Mouse (Mus musculus) c-Kit-negative CD71-positive TER-119-positive erythroid progenitor cells, embryonic 14.5 days (primary cell): Measurements from ENCODE around the gene Xrcc5.
A peak's percentile ranks its signal among the peaks of the same experiment; 100 is the strongest.

Source experiments
- DNase-seq: peaks from one replicate; pipeline ENCODE4 v3.0.0-alpha.2; 2013; ENCODE audit warnings: low read depth, low spot score

Gene Xrcc5

GRCm38 (mm10) chr1:72307317-72307798 lies at the start of gene Xrcc5:
Xrcc5 (plus strand) TSS chr1:72307421.
- peak; percentile 85 for DNase-seq

- DNase-seq: no peak
Observed at GRCm38 (mm10) chr1:72263099-72263498, 44.1 kb upstream of the Xrcc5 start.

GRCm38 (mm10) chr1:72278085-72278484 lies 29.1 kb upstream of the Xrcc5 start:
- no peak for DNase-seq

GRCm38 (mm10) chr1:72282604-72283003 lies 24.6 kb upstream of the Xrcc5 start:
- no peak for DNase-seq

GRCm38 (mm10) chr1:72283992-72284485 lies 23.2 kb upstream of the Xrcc5 start, which contains the start of the genes Pecr and Tmem169:
Pecr (minus strand) TSS chr1:72284314.
Tmem169 (plus strand) TSS chr1:72284369.
- peak; percentile 70 for DNase-seq

GRCm38 (mm10) chr1:72284539-72284938 lies 22.7 kb upstream of the Xrcc5 start:
- no peak for DNase-seq

GRCm38 (mm10) chr1:72286904-72287303 lies 20.3 kb upstream of the Xrcc5 start:
- DNase-seq: no peak

GRCm38 (mm10) chr1:72287893-72288292 lies 19.3 kb upstream of the Xrcc5 start:
- DNase-seq: no peak

GRCm38 (mm10) chr1:72288527-72289150 lies 18.6 kb upstream of the Xrcc5 start:
- no peak for DNase-seq

GRCm38 (mm10) chr1:72290896-72291295 lies 16.3 kb upstream of the Xrcc5 start:
- DNase-seq: no peak

- DNase-seq: no peak
Observed at GRCm38 (mm10) chr1:72291421-72291820, 15.8 kb upstream of the Xrcc5 start.

GRCm38 (mm10) chr1:72291925-72292324 lies 15.3 kb upstream of the Xrcc5 start:
- no peak for DNase-seq

GRCm38 (mm10) chr1:72293869-72294663 lies 13.2 kb upstream of the Xrcc5 start:
- DNase-seq: no peak

GRCm38 (mm10) chr1:72295746-72296145 lies 11.5 kb upstream of the Xrcc5 start:
- DNase-seq: no peak

GRCm38 (mm10) chr1:72301845-72302244 lies 5.4 kb upstream of the Xrcc5 start:
- DNase-seq: no peak

GRCm38 (mm10) chr1:72306241-72306640 lies 980 bp upstream of the Xrcc5 start:
- DNase-seq: no peak

GRCm38 (mm10) chr1:72306679-72307181 lies 491 bp upstream of the Xrcc5 start:
- no peak for DNase-seq

GRCm38 (mm10) chr1:72308919-72309318 lies 1.7 kb downstream of the Xrcc5 start:
- DNase-seq: no peak

- DNase-seq: no peak
Observed at GRCm38 (mm10) chr1:72309744-72310424, 2.7 kb downstream of the Xrcc5 start.

- no peak for DNase-seq
Observed at GRCm38 (mm10) chr1:72312701-72313398, 5.6 kb downstream of the Xrcc5 start.

- DNase-seq: peak; percentile 22
Observed at GRCm38 (mm10) chr1:72313399-72314039, 6.3 kb downstream of the Xrcc5 start.
